Mouse (Mus musculus) CH12.LX (cell line): ENCODE measurements at regions not wholly inside any gene's neighbourhood (a gene's known extent, or its start where the extent isn't known, plus 50 kb on each side); places are given as distances from the start of the nearest gene placed in this dataset.

ENCODE experiments used
- CHD1 ChIP-seq: IDR thresholded peaks from 2 replicates; pipeline ENCODE4 v1.6.1; 2012; ENCODE audit warnings: low read depth, low read length, improper control_type of control experiment, inconsistent platforms
- CTCF ChIP-seq, 2 experiments: IDR thresholded peaks in 1 of 2; conservative IDR thresholded peaks in 1 of 2; 2 replicates each; pipeline ENCODE4 v1.5.1; 2011 to 2012; ENCODE audit warnings: low read depth in 2 of 2, low read length in 2 of 2, improper control_type of control experiment in 1 of 2, inconsistent platforms in 1 of 2, mild to moderate bottlenecking in 1 of 2, moderate library complexity in 1 of 2
- EP300 ChIP-seq: IDR thresholded peaks from 2 replicates; pipeline ENCODE4 v1.6.1; 2011; ENCODE audit warnings: low read length, improper control_type of control experiment
- POLR2A ChIP-seq: IDR thresholded peaks from 2 replicates; pipeline ENCODE4 v1.6.1; 2011; ENCODE audit warnings: low read depth, mild to moderate bottlenecking, improper control_type of control experiment, low read length

- TF ChIP-seq EP300 (no peak), CTCF (conservative IDR thresholded peaks at IDR 0.05 in 1 of 2, IDR thresholded peaks at IDR 0.05 in 1 of 2; ENCODE audit: low read depth in 2 of 2, low read length in 2 of 2) (no peak), CHD1 (no peak), POLR2A (no peak)
Observed at GRCm38 (mm10) chr17:74943802-74944193, 61.6 kb upstream of the Ltbp1 start.
